Mouse (Mus musculus) heart, embryonic 12.5 days (tissue): ENCODE measurements around the gene Sesn1. TPM values are rescaled to one million over a fixed set of nuclear protein-coding genes. Genes with fewer than 3 reads are reported as not detected.
"Not testable (repeated sequence)": the region's sequence is repeated elsewhere in the genome, so short reads cannot be mapped to it uniquely, and the experiment has no call there.

Experiments used
- ATAC-seq: fragments of 200-750 bp; cut with Nextera tagmentation; 2 replicates; pipeline ENCODE4 v1.8.0; 2017; ENCODE audit warnings: moderate TSS enrichment, moderate library complexity; ENCODE audit not compliant: insufficient number of reproducible peaks, low FRiP score
- H3K27ac ChIP-seq: fragments of 300-500 bp; sonication (generic); 2 replicates; pipeline ENCODE4 v1.5.1; 2016; ENCODE audit warnings: mild to moderate bottlenecking, moderate library complexity; ENCODE audit not compliant: poor library complexity, severe bottlenecking
- H3K27me3 ChIP-seq: fragments of 300-500 bp; sonication (generic); replicated peaks from 2 replicates; pipeline ENCODE4 v1.6.1; 2016; ENCODE audit warnings: mild to moderate bottlenecking, moderate library complexity
- H3K36me3 ChIP-seq: fragments of 300-500 bp; sonication (generic); 2 replicates; pipeline ENCODE4 v1.6.1; 2016; ENCODE audit warnings: mild to moderate bottlenecking, moderate library complexity
- H3K4me1 ChIP-seq: fragments of 300-500 bp; sonication (generic); replicated peaks from 2 replicates; pipeline ENCODE4 v1.6.1; 2016; ENCODE audit warnings: mild to moderate bottlenecking
- H3K4me2 ChIP-seq: fragments of 300-500 bp; sonication (generic); 2 replicates; pipeline ENCODE4 v1.6.1; 2016; ENCODE audit warnings: mild to moderate bottlenecking, moderate library complexity
- H3K4me3 ChIP-seq: fragments of 300-500 bp; sonication (generic); 2 replicates; pipeline ENCODE4 v1.5.1; 2016; ENCODE audit warnings: mild to moderate bottlenecking
- H3K9ac ChIP-seq: fragments of 300-500 bp; sonication (generic); 2 replicates; pipeline ENCODE4 v1.6.1; 2016; ENCODE audit warnings: mild to moderate bottlenecking, moderate library complexity
- H3K9me3 ChIP-seq: fragments of 300-500 bp; sonication (generic); replicated peaks from 2 replicates; pipeline ENCODE4 v1.6.1; 2016; ENCODE audit warnings: mild to moderate bottlenecking, moderate library complexity
- WGBS: fragments of 180-500 bp; shearing (Covaris S2); methylation state at CpG from one replicate; pipeline ENCODE4 v1.1.7; 2016; 5-methylcytosine and 5-hydroxymethylcytosine counted together
- polyA plus RNA-seq: library from polyadenylated mRNA; unstranded; fragments of >200 nt; fragmentation: Nextera tagmentation; extraction: Ambion mirVana; gene quantifications from 2 replicates; pipeline ENCODE4 v1.2.1, GENCODE M21; 2016

Sesn1 gene
- polyA plus RNA-seq, 1 experiment from 2014 or later = 27.8 TPM

GRCm38 (mm10) chr10:41952354-41952753 is 142.6 kb downstream of the Sesn1 start:
- H3K9ac ChIP-seq, H3K4me1 ChIP-seq, H3K9me3 ChIP-seq, H3K27ac ChIP-seq, H3K36me3 ChIP-seq, H3K27me3 ChIP-seq, H3K4me2 ChIP-seq, ATAC-seq, H3K4me3 ChIP-seq: not testable (repeated sequence)
- WGBS = 92% methylated on average over 10 of the region's 10 CpGs

DNA sequence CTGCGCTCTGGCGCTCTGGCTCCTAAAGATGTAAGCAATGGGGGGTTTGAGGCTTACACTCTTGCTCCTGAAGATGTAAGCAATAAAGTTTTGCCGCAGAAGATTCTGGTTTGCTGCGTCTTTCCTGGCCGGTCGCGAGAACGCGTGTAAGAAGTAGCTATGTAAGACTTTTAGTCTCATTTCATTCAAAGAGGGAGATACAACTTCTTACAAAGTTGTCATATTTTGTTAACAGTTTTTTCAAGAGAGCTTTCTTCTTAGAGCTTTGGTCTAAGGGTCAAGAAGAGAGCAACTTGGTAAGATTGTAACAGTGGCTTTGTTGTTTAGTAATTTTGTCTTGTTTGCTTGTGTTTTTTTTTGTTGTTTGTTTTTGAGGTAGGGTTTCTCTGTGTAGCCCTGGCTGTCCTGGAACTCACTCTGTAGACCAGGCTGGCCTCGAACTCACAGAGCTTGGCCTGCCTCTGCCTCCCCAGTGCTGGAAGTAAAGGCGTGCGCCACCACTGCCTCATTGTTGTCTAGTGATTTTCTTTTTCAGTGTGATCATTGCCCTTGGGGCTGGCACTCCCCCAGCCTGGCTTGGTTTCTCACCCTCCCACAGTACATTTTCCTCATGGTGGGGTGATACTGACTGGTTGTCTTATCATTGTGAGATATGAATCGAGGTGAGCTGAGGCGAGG is 143.3 kb downstream of the Sesn1 start:
- Histone ChIP-seq H3K9ac (no peak overlapping the region), H3K4me2 (no peak overlapping the region), H3K27me3 (no peaks in the 10 kb centered on the region), H3K36me3 (no peaks in the 10 kb centered on the region), H3K4me3 (no peak overlapping the region), H3K4me1 (no peaks in the 10 kb centered on the region), H3K27ac (no peak overlapping the region), H3K9me3 (no peaks in the 10 kb centered on the region)
- ATAC-seq = no peak
- 92% methylated on average over 14 of the region's 14 CpGs for WGBS

GRCm38 (mm10) chr10:41953528-41953864 is 143.8 kb downstream of the Sesn1 start:
- Histone ChIP-seq H3K4me2 (no peak overlapping the region), H3K36me3 (no peaks in the 10 kb centered on the region), H3K9ac (no peak overlapping the region), H3K27ac (no peak overlapping the region), H3K9me3 (no peaks in the 10 kb centered on the region), H3K4me3 (no peak overlapping the region), H3K27me3 (no peaks in the 10 kb centered on the region), H3K4me1 (no peaks in the 10 kb centered on the region)
- no peak for ATAC-seq
- WGBS = 88% methylated on average over 5 of the region's 5 CpGs

GRCm38 (mm10) chr10:41957421-41958225 is 147.9 kb downstream of the Sesn1 start:
- no peak overlapping the region for H3K9ac ChIP-seq
- H3K4me3 ChIP-seq = no peak overlapping the region
- H3K27me3 ChIP-seq = no peaks in the 10 kb centered on the region
- H3K27ac ChIP-seq = no peak overlapping the region
- H3K4me1 ChIP-seq = no peaks in the 10 kb centered on the region
- H3K4me2 ChIP-seq = no peak overlapping the region
- ATAC-seq = no peak
- no peaks in the 10 kb centered on the region for H3K9me3 ChIP-seq
- H3K36me3 ChIP-seq = no peaks in the 10 kb centered on the region
- 85% methylated on average over 18 of the region's 18 CpGs for WGBS

Other genes with a start within 250 kb of the Sesn1 start
- gene Ccdc162, start 93.3 kb upstream of the Sesn1 start, polyA plus RNA-seq = 0.34 and 0.37 TPM in 2 replicates
- 19.3 and 21.8 TPM in 2 replicates for gene Cep57l1, start 64 bp upstream of the Sesn1 start, polyA plus RNA-seq
- 1.2 and 1.7 TPM in 2 replicates for gene Armc2, start 208.5 kb downstream of the Sesn1 start, polyA plus RNA-seq